Mouse (Mus musculus): ENCODE data around the gene Casc1. TPM values are rescaled to one million over a fixed set of nuclear protein-coding genes. Genes with fewer than 3 reads are reported as not detected.
A peak's percentile ranks its signal among the peaks of the same experiment; 100 is the strongest.

The Casc1 gene
- total RNA-seq (2021), result under 1 TPM in 1 of 2 experiments, not detected in 1; 0.12 TPM
- long read RNA-seq, experiment 1, partial matches to known transcripts, result 1 of 1 reads
- long read RNA-seq, experiment 1, other reads (novel, unspliced or antisense), result 0 of 1 reads
- long read RNA-seq, experiment 2, result 0 reads

- DNase-seq, result peak; percentile 97 to 98
- intact Hi-C loops (cut with DNase I), result loop anchor here (2.0 kb wide), 1 partner anchor 40 kb away; the partner anchor contains the start of gene Kras
These were observed at the start of gene Casc1, which contains the start of gene Etfrf1 for GRCm38 (mm10) chr6:145210816-145211338. Gene Casc1, minus strand, starts transcription at chr6:145211005. Gene Etfrf1, plus strand, starts transcription at chr6:145211134.

DNA sequence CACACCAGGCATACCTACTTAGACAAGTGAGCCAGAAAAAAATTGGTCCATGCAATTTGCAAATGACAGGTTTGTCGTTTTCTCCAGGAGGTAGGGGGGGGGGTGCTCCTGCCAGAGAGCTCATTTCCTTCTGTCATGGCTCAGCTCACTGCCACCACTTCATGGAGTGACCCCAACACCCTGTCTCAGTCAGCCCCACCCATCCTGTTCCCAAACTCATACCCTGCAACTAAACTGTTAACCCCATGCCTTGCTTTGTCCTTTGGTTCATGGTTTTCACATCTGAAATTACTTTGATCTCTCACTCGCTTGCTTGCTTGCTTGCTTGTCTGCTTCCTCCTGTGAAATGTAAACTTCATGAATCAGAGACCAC, 45.9 kb upstream of the Casc1 start:
- intact Hi-C loops (cut with DNase I), result no loop called here
- no peak for DNase-seq

DNA sequence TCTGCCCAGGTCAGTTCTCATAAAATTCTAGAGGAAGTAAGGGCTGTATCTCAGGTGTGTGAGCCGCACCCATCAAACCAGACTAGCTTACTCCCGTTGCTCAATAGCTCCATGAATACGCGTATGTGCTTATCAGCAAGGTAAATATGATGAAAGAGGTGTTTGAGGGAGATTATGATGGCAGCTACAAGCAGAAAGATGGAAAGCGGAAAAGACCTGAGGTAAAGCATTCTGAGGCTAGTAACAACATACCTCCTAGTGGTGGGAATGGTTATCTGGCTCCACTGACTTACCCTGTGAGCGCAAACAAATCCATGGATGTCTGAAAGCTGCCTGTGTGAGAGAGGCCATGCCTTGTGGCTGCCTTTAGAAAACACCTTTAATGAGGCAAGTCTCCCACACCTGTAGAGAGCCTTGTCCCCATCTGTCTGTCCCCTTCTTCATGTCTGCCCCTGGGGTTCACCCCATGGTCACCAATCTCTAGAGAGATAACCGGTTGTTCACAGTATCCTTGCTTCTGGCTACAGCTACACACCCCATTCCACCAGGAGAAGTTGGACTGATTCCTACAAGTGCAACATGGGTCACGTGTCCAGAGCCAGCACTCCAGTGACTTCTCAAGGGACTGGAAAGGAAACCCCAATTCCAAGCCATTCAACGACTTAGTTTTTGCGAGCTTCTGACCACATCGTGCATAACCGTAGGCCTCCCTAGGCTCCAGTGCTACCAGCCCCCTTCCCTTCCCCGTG, 45.3 kb upstream of the Casc1 start:
- no peak for DNase-seq

DNA sequence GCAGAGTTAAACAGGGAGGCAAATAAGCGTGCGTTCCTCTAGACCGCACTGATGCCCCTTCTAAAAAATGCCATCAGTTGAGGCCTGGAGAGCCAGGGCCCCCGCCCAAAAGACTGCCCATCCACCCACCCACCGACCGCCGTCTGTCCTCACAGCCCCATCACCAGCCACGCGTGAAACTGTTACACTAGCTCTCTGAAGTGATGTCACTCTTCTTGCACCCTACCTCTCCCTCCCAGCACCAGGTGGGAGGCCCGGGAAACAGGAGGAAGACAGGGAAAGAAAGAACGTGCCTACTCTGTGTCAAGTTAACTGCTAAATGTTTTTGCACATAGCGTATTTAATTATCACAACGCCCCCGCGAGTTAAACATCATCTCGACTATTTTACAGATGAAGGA, 40.0 kb upstream of the Casc1 start:
- no peak for DNase-seq
- intact Hi-C loops (cut with DNase I), result loop anchor here (2.0 kb wide), 2 partner anchors 40 to 90 kb away; partner anchors contain the start of genes Casc1 and Etfrf1

More for the DNA sequence above, 45.3 kb upstream of the Casc1 start:
- intact Hi-C loops (cut with DNase I), result no loop called here

DNA sequence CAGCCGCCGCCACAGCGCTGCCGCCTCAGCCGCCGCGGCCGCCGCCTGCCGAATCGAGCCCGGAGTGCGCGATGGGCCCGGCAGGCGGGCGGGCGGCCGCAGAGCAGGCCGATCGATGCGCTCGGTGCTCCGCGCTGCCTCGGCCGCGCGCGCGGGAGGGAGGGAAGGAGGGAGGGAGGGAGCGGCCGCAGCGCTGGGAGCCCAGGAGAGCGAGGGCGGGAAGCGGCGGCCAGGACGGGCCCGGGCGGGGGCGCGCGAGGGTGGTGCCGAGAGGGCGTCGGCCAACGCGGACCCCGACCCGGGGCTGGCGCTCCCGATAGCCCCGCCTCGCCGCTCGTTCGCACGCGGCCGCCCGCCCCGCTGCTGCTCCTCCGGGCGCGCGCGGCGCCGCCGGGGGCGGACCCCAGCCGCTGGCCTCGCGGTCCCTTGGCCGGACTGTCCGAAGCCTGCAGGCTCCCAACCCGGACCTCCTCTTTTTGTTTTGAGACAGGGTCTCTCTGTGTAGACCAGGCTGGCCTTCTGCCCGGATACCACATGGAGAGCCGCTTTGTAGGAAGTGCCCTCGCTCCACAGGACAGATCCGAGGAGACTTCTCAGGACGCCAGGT, 39.5 kb upstream of the Casc1 start, which contains the start of gene Kras:
Gene Kras (minus strand): TSS at position 55 of the 607 bp plus-strand sequence.
- intact Hi-C loops (cut with DNase I), result loop anchor here (2.0 kb wide), 2 partner anchors 39 to 91 kb away; partner anchors contain the start of genes Casc1 and Etfrf1
- DNase-seq, result peak; percentile 84 to 87

DNA sequence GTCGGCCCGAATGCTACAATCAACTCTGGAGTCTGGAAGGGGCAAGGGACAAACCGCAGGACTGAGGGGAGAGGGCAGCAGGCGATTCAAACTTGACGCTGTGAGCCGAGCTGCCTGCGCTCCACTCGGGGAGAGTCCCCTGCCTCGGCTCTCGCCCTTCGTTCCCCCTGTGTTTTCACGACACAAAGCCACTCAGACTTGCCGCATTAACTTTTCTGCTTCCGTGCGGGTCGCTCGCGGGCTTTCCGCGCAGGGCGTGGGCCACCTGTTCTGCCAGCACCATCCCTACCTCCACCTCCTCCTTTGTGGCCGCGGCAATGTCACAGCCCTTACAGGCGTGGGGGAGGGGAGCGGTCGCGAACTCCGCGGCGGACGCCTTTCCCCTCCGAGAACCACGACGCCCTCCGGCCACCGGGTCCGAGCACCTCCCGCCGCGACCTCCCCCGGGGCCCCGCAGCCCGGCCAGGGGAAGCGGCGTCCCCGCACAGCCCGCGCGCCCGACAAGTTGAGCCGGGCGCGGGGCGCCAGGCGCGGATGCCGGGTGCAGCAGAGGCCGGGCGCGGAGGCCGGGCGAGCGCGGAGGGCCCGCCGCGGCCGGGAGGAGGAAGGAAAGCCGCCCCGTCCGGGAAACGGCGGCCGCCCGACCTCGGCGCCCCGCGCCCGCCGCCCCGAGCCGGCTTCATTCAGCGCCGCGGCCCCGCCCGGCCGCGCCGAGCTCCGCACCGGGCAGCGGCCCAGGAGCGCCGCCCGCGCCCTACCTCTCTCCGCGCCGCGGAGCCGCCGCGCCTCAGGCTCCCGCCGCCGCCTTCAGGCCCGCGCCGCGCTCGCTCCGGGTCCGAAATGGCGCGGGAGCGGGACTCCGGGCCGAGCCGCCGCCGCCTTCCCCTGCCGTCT, 38.7 kb upstream of the Casc1 start:
- intact Hi-C loops (cut with DNase I), result loop anchor here (2.0 kb wide), 2 partner anchors 39 to 91 kb away; partner anchors contain the start of genes Casc1 and Etfrf1

GRCm38 (mm10) chr6:145247886-145248285, 37.1 kb upstream of the Casc1 start:
- intact Hi-C loops (cut with DNase I), result no loop called here
- DNase-seq, result no peak

More for the DNA sequence above, 38.7 kb upstream of the Casc1 start:
- peak; percentile 20 to 41 for DNase-seq

DNA sequence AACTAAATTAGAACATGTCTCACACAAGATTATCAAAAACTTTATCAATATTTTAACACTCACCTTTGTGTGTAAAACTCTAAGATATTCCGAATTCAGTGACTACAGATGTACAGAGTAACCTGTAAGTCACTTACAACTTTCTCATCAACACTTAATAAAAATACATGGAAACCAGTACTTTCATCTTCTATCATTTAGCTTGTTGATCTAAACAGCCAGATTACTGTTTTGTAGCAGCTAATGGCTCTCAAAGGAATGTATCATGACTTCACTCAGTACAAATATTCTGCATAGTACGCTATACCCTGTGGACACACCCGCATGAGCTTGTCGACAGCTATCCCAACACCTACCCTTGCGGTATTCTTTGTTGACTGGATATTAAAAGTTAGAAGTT, 36.0 kb upstream of the Casc1 start:
- DNase-seq, result no peak
- intact Hi-C loops (cut with DNase I), result no loop called here

DNA sequence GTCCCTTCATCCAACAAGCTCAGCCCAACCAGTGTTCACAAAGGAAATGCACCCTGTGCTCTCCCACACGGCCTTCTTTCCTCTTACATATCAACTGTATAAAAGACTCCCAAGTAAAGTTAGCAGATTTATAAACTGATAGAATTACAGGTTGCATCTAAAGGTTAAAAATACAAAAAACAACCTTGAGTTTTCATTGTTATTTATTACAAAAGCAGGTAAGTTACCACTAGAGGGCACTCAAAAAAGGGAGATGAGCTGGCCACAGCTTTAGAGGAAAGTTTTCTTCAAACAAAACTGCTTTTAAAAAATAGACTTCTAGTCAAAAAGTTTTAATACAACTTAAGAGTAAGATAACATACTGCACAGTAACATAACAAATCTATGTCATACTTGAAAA, 31.7 kb upstream of the Casc1 start:
- intact Hi-C loops (cut with DNase I), result loop anchor here (2.0 kb wide), 1 partner anchor 98 kb away; no protein-coding TSS in a partner anchor
- DNase-seq, result no peak

- intact Hi-C loops (cut with DNase I), result no loop called here
- no peak for DNase-seq
These were observed 29.5 kb upstream of the Casc1 start for GRCm38 (mm10) chr6:145240285-145240684.

DNA sequence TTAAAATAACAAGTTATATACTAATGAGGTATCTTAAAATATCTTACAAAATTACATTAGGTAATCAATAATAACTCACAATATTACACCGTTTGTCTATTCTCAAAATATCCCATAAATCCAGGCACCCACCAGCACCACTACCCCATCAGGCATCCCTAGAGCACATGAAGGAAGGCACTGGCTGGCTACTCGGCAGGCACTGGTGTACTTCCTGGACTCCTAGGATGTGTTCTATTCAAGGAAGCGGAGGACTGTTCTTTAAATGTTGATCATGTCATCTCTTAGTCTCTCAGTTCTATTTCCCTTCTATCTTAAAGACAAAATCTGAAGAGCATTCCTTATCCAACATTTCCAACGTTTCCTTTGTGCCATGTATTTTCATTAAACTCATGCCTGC, 26.3 kb upstream of the Casc1 start:
- DNase-seq, result no peak
- intact Hi-C loops (cut with DNase I), result no loop called here

- intact Hi-C loops (cut with DNase I), result no loop called here
- no peak for DNase-seq
These were observed 24.6 kb upstream of the Casc1 start for GRCm38 (mm10) chr6:145235367-145235766.

- intact Hi-C loops (cut with DNase I), result no loop called here
- DNase-seq, result no peak
These were observed 23.6 kb upstream of the Casc1 start for GRCm38 (mm10) chr6:145234391-145234790.

- no peak for DNase-seq
- intact Hi-C loops (cut with DNase I), result no loop called here
These were observed 15.5 kb upstream of the Casc1 start for GRCm38 (mm10) chr6:145226296-145226695.

- intact Hi-C loops (cut with DNase I), result no loop called here
- no peak for DNase-seq
These were observed 13.4 kb upstream of the Casc1 start for GRCm38 (mm10) chr6:145224246-145224645.

- intact Hi-C loops (cut with DNase I), result no loop called here
- DNase-seq, result no peak
These were observed 5.0 kb upstream of the Casc1 start for GRCm38 (mm10) chr6:145215826-145216225.

- intact Hi-C loops (cut with DNase I), result no loop called here
- DNase-seq, result no peak
These were observed 3.1 kb upstream of the Casc1 start for GRCm38 (mm10) chr6:145213916-145214315.

DNA sequence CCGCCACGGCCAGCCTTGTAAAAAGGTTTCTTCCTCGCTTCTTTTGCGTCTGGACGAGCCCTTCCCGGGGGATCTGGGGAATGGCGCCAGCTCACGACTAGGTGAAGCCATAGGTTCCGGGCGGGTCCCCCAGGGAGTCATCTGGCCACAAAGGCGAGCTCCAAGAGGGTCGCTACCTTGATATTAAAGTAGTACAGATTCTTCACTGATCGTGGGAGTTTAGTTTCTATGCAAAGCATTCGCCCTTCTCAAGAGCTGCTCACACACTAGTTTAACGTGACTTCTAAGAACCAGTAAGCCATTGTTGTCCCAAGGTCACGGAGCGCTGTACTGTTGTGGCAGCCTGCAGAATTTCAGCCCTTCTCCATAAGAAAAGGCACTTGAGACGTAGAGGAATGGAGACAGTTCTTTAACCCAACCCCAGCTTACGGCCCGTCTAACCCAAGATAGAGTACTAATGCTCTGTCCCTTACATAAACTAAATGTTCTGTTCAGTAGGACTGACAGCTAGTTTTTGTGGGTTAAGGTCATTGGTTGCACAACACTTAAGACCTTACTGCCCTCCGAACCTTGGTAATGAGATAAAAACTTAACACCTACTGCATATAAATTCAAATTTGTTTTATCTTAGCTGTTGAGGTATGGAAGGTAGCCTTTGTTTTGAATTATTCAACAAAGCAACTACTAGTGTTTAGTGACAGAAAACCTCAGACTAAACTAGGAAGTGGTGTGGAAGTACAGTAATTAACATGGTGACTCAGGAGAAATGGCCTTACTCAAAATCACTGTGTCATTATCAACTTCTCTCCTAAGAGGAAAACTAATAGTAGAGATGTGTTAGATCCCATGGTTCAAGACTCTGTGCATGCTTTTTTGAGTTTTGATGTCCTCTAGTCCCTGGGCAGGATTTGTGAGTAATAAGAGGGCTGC, 836 bp upstream of the Casc1 start:
- intact Hi-C loops (cut with DNase I), result loop anchor here (2.0 kb wide), 1 partner anchor 39 kb away; the partner anchor contains the start of gene Kras
- DNase-seq, result no peak
